Comparison of ENCODE assay signal across 9 mouse cellular contexts in the genomic region with DNA sequence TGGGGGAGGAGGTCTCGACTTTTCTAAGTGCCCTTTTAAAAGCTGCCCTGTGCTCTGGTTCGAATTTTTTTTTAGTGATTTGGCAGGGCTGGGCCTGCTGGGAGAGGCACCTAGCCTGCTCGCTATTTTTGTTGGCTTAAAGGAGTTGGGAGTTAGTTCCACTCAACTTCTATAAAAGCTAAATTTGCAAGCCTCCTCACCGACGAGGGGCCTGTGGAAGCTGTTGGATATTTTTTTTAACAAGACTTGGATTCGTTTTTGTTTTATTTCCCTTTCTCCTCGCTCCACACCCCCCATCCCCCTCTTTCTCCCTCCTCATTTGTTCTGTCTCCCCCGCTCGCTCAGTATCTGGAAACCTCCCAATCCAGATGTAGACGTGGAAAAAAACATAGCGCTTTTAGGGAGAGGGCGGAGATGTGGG. TPM values are rescaled to one million over a fixed set of nuclear protein-coding genes. Genes with fewer than 3 reads are reported as not detected.
DNase-seq lines count a peak whose midpoint lies in the region; ATAC-seq and TF ChIP-seq lines count a peak whose summit lies in the region.
"Had no signal": no experiment of that assay in that cellular context is flagged by ENCODE, and none has a peak within 500 bp of the region (broad histone marks: within the 10 kb centered on the region; RNA-seq: fewer than 3 reads in every experiment).

No protein-coding gene starts in this region.

- peak overlapping the region; percentile 64 for H3K4me3 ChIP-seq in cortical plate, adult 2 months (ENCODE audit: insufficient read depth, low read length)
- peak overlapping the region; percentile 79 for H3K4me3 ChIP-seq in hindbrain, embryonic 10.5 days
- peak overlapping the region; percentile 88 for H3K4me3 ChIP-seq in midbrain, embryonic 12.5 days

- no peaks in the 10 kb centered on the region for H3K4me1 ChIP-seq in cortical plate, adult 2 months (ENCODE audit: control insufficient read depth, insufficient read depth, low read length)
- H3K4me1 ChIP-seq in hindbrain, embryonic 10.5 days (replicated peaks) = peaks cover 85% of the 10 kb centered on the region
- H3K4me1 ChIP-seq in midbrain, embryonic 12.5 days = peaks cover 55% of the 10 kb centered on the region

- no peak for TF ChIP-seq POLR2A in cortical plate, adult 2 months (IDR thresholded peaks at IDR 0.05; ENCODE audit: extremely low read depth, insufficient read depth, low read length)

- TF ChIP-seq CTCF in cortical plate, adult 2 months (IDR thresholded peaks at IDR 0.05; ENCODE audit: extremely low read depth, insufficient read depth, low read length) = no peak

- peak overlapping the region; percentile 86 for H3K4me2 ChIP-seq in midbrain, embryonic 12.5 days (replicated peaks)

- no peak overlapping the region for H3K27ac ChIP-seq in cortical plate, adult 2 months (ENCODE audit: insufficient read depth, low read length)
- H3K27ac ChIP-seq in hindbrain, embryonic 10.5 days = peak overlapping the region; percentile 99
- H3K27ac ChIP-seq in midbrain, embryonic 12.5 days (replicated peaks) = peak overlapping the region; percentile 49

- no peaks in the 10 kb centered on the region for H3K9me3 ChIP-seq in hindbrain, embryonic 10.5 days
- H3K9me3 ChIP-seq in midbrain, embryonic 12.5 days = no peaks in the 10 kb centered on the region

- peaks cover 46% of the 10 kb centered on the region for H3K27me3 ChIP-seq in hindbrain, embryonic 10.5 days (ENCODE audit: insufficient read depth, poor library complexity, severe bottlenecking)
- peaks cover 20% of the 10 kb centered on the region for H3K27me3 ChIP-seq in midbrain, embryonic 12.5 days

- peak overlapping the region; percentile 97 for H3K9ac ChIP-seq in midbrain, embryonic 12.5 days (replicated peaks)

- peaks cover 5% of the 10 kb centered on the region; the same call in 1 of the 2 replicates for H3K36me3 ChIP-seq in hindbrain, embryonic 10.5 days
- H3K36me3 ChIP-seq in midbrain, embryonic 12.5 days = no peaks in the 10 kb centered on the region

- DNase-seq in cerebellum, postnatal 14 days = peak; percentile 31 to 37
- no peak for DNase-seq in hindbrain, embryonic 10.5 days (ENCODE audit: low spot score)
- no peak for DNase-seq in layer of hippocampus, postnatal 10 days (ENCODE audit: low spot score in 2 of 2)
- DNase-seq in Muller cell, postnatal 12 days (ENCODE audit: inconsistent ontology term) = no peak
- DNase-seq in gastrocnemius, adult 8-10 months (ENCODE audit: low spot score in 2 of 2) = no peak
- DNase-seq: thymus, postnatal 36 days had no signal

- under 1% methylated on average over 12 of the region's 12 CpGs for WGBS in hindbrain, embryonic 10.5 days
- under 1% methylated on average over 12 of the region's 12 CpGs for WGBS in midbrain, embryonic 12.5 days

- no peak for ATAC-seq in cerebellum, adult (ENCODE audit: insufficient number of reproducible peaks, low FRiP score, low TSS enrichment)
- ATAC-seq in midbrain, embryonic 12.5 days (ENCODE audit: low FRiP score, low read depth) = no peak

RNA-seq across cellular contexts. Expression of a gene that starts 2.6 kb away (rescaled TPM):
- polyA plus RNA-seq in cortical plate, adult 2 months (2012; rRNA removed) = 11.4 and 11.8 TPM in 2 replicates
- polyA plus RNA-seq in hindbrain, embryonic 10.5 days (2016; fragmentation: Nextera tagmentation; extraction: Ambion mirVana) = 31.8 and 36.9 TPM in 2 replicates
- 34.7 and 37.9 TPM in 2 replicates for polyA plus RNA-seq in midbrain, embryonic 12.5 days (2016; fragmentation: Nextera tagmentation; extraction: Ambion mirVana)
- total RNA-seq in layer of hippocampus, postnatal 10 days (2021) = 10 to 100 TPM in 1 of 2 experiments, 1 to 10 TPM in 1; 9.3 to 10.2 TPM
- total RNA-seq in gastrocnemius, adult 8-10 months (2022) = 1 to 10 TPM in 3 of 4 experiments, under 1 TPM in 1; 0.75 to 1.3 (median 1.1) TPM

RNA-seq across cellular contexts. Expression of a gene that starts 27.5 kb away (rescaled TPM):
- 8.0 and 8.2 TPM in 2 replicates for polyA plus RNA-seq in cortical plate, adult 2 months (2012; rRNA removed)
- polyA plus RNA-seq in hindbrain, embryonic 10.5 days (2016; fragmentation: Nextera tagmentation; extraction: Ambion mirVana) = 9.0 and 9.1 TPM in 2 replicates
- polyA plus RNA-seq in midbrain, embryonic 12.5 days (2016; fragmentation: Nextera tagmentation; extraction: Ambion mirVana) = 8.3 and 10.5 TPM in 2 replicates
- total RNA-seq in layer of hippocampus, postnatal 10 days (2021) = 1 to 10 TPM; 6.0 to 7.1 TPM
- total RNA-seq in gastrocnemius, adult 8-10 months (2022) = under 1 TPM in 1 of 4 experiments, not detected in 3; 0.80 TPM

RNA-seq across cellular contexts. Expression of a gene that starts 50.6 kb away (rescaled TPM):
- 62.0 and 62.3 TPM in 2 replicates for polyA plus RNA-seq in cortical plate, adult 2 months (2012; rRNA removed)
- polyA plus RNA-seq in hindbrain, embryonic 10.5 days (2016; fragmentation: Nextera tagmentation; extraction: Ambion mirVana) = 63.0 and 66.5 TPM in 2 replicates
- 72.0 and 78.5 TPM in 2 replicates for polyA plus RNA-seq in midbrain, embryonic 12.5 days (2016; fragmentation: Nextera tagmentation; extraction: Ambion mirVana)
- total RNA-seq in layer of hippocampus, postnatal 10 days (2021) = 10 to 100 TPM; 47.0 to 51.1 TPM
- 10 to 100 TPM; 17.7 to 24.0 (median 22.8) TPM for total RNA-seq in gastrocnemius, adult 8-10 months (2022)

RNA-seq across cellular contexts. Expression of a gene that starts 56.8 kb away (rescaled TPM):
- polyA plus RNA-seq in cortical plate, adult 2 months (2012; rRNA removed) = not detected in 2 replicates
- polyA plus RNA-seq in hindbrain, embryonic 10.5 days (2016; fragmentation: Nextera tagmentation; extraction: Ambion mirVana) = 0.17 and 0.57 TPM in 2 replicates
- 0.31 and 0.47 TPM in 2 replicates for polyA plus RNA-seq in midbrain, embryonic 12.5 days (2016; fragmentation: Nextera tagmentation; extraction: Ambion mirVana)
- total RNA-seq in layer of hippocampus, postnatal 10 days (2021) = not detected
- not detected for total RNA-seq in gastrocnemius, adult 8-10 months (2022)

Comparison
In these comparisons a context has a peak if more than half of its experiments do, and no peak if none do; other contexts are left out.
1. DNase-seq: peak in cerebellum, postnatal 14 days (2 of 2); none in hindbrain, embryonic 10.5 days (single experiment), layer of hippocampus, postnatal 10 days (0 of 2), Muller cell, postnatal 12 days (single experiment) and gastrocnemius, adult 8-10 months (0 of 2).
2. Peak in every context shown above with its lines, with median percentiles within 50 percentile points of each other: H3K4me3 ChIP-seq.